Mouse (Mus musculus) stomach, postnatal 0 days (tissue): ENCODE results near the gene Sned1.

Experiments
- CTCF ChIP-seq: IDR thresholded peaks from 2 replicates; pipeline ENCODE4 v1.5.1; 2016; ENCODE audit warnings: antibody characterized with exemption, low read depth, mild to moderate bottlenecking, moderate library complexity
- EP300 ChIP-seq: optimal IDR thresholded peaks from 2 replicates; pipeline ENCODE3; 2016; ENCODE audit warnings: antibody characterized with exemption

GRCm38 (mm10) chr1:93342648-93343503 is 107.2 kb downstream of the Sned1 start, which contains the start of the genes Ppp1r7 and Pask:
- TF ChIP-seq CTCF (no peak), EP300 (no peak)
